Mouse (Mus musculus) lung, adult 2 months (tissue): Measurements from ENCODE around the gene Lrrc3c. TPM values are rescaled to one million over a fixed set of nuclear protein-coding genes. Genes with fewer than 3 reads are reported as not detected.

ENCODE experiments used
- DNase-seq: peaks from one replicate; pipeline ENCODE4 v3.0.0; 2022
- H3K4me1 ChIP-seq: fragments of 200-500 bp; 2 replicates; pipeline ENCODE4 v1.6.1; 2011; ENCODE audit warnings: low read length; ENCODE audit not compliant: control insufficient read depth, insufficient read depth
- H3K4me3 ChIP-seq: fragments of 200-500 bp; replicated peaks from 2 replicates; pipeline ENCODE3; 2011; ENCODE audit warnings: low read depth, mild to moderate bottlenecking, control low read depth, low read length; ENCODE audit errors: extremely low read depth
- CTCF ChIP-seq: fragments of 200-500 bp; IDR thresholded peaks from 2 replicates; pipeline ENCODE4 v1.5.1; 2011; ENCODE audit warnings: mild to moderate bottlenecking, low read length, control low read depth; ENCODE audit not compliant: insufficient read depth
- POLR2A ChIP-seq: fragments of 200-500 bp; IDR thresholded peaks from 2 replicates; pipeline ENCODE4 v1.6.1; 2011; ENCODE audit warnings: low read depth, mild to moderate bottlenecking, control low read depth, low read length, borderline replicate concordance; ENCODE audit errors: extremely low read depth
- WGBS: fragments of 180-500 bp; shearing (Covaris S2); methylation state at CpG from one replicate; pipeline ENCODE4 v1.1.7; 2018; 5-methylcytosine and 5-hydroxymethylcytosine counted together
- polyA plus RNA-seq: library from polyadenylated mRNA; depleted of rRNA; stranded (reverse); fragments of >200 nt; gene quantifications from 2 replicates; pipeline ENCODE4 v1.2.3, GENCODE M21; 2012; rRNA removed

Lrrc3c gene
- polyA plus RNA-seq, result not detected in 2 replicates

GRCm38 (mm10) chr11:98597991-98598390 is at the start of gene Lrrc3c:
Lrrc3c (plus strand) TSS chr11:98598291.
- Histone ChIP-seq H3K4me1 (no peaks in the 10 kb centered on the region), H3K4me3 (no peak within 1 kb of the TSS)
- 72% methylated on average over 8 of the region's 8 CpGs for WGBS
- TF ChIP-seq CTCF (no peak), POLR2A (no peak)
- DNase-seq, result no peak

- TF ChIP-seq POLR2A (no peak), CTCF (no peak)
- Histone ChIP-seq H3K4me1 (peaks cover 3% of the 10 kb centered on the region; the same call in 1 of the 2 replicates), H3K4me3 (no peak overlapping the region)
- no peak for DNase-seq
- WGBS, result 61% methylated on average over 4 of the region's 4 CpGs
These were observed 48.7 kb upstream of the Lrrc3c start for GRCm38 (mm10) chr11:98549363-98549762.

- DNase-seq, result no peak
- TF ChIP-seq POLR2A, result no peak; the same call in 1 of the 2 replicates
- TF ChIP-seq CTCF, result no peak
- Histone ChIP-seq H3K4me1 (peaks cover 3% of the 10 kb centered on the region; the same call in 1 of the 2 replicates), H3K4me3 (peak overlapping the region; percentile 79)
- 14% methylated on average over 20 of the region's 20 CpGs for WGBS
These were observed 47.6 kb upstream of the Lrrc3c start for GRCm38 (mm10) chr11:98550311-98550974.

GRCm38 (mm10) chr11:98550975-98551828 is 46.9 kb upstream of the Lrrc3c start, which contains the start of gene Zpbp2:
Zpbp2 (plus strand) TSS chr11:98551097.
- under 1% methylated on average over 51 of the region's 51 CpGs for WGBS
- TF ChIP-seq POLR2A, result peak; percentile 9; the same call in 1 of the 2 replicates
- no peak for TF ChIP-seq CTCF
- Histone ChIP-seq H3K4me1 (peaks cover 3% of the 10 kb centered on the region; the same call in 1 of the 2 replicates), H3K4me3 (peak within 1 kb of the TSS; percentile 79)
- DNase-seq, result peak; percentile 88

- no peak overlapping the region for H3K4me3 ChIP-seq
- TF ChIP-seq CTCF, result no peak
- TF ChIP-seq POLR2A, result no peak
- DNase-seq, result no peak
- H3K4me1 ChIP-seq, result peaks cover 3% of the 10 kb centered on the region; the same call in 1 of the 2 replicates
- WGBS, result 90% methylated on average over 4 of the region's 4 CpGs
These were observed 44.1 kb upstream of the Lrrc3c start for GRCm38 (mm10) chr11:98553966-98554365.

GRCm38 (mm10) chr11:98555124-98555700 is 42.9 kb upstream of the Lrrc3c start:
- WGBS, result 63% methylated on average over 12 of the region's 12 CpGs
- DNase-seq, result no peak
- Histone ChIP-seq H3K4me3 (no peak overlapping the region), H3K4me1 (peaks cover 3% of the 10 kb centered on the region; the same call in 1 of the 2 replicates)
- no peak for TF ChIP-seq CTCF
- no peak for TF ChIP-seq POLR2A

- no peak for DNase-seq
- no peak for TF ChIP-seq CTCF
- TF ChIP-seq POLR2A, result no peak
- H3K4me3 ChIP-seq, result no peak overlapping the region
- WGBS, result 30% methylated on average over 7 of the region's 7 CpGs
- H3K4me1 ChIP-seq, result no peaks in the 10 kb centered on the region
These were observed 37.1 kb upstream of the Lrrc3c start for GRCm38 (mm10) chr11:98560942-98561341.

GRCm38 (mm10) chr11:98563025-98563424 is 35.1 kb upstream of the Lrrc3c start:
- DNase-seq, result no peak
- TF ChIP-seq CTCF, result no peak
- no peak for TF ChIP-seq POLR2A
- Histone ChIP-seq H3K4me1 (no peaks in the 10 kb centered on the region), H3K4me3 (no peak overlapping the region)
- 84% methylated on average over 3 of the region's 3 CpGs for WGBS

GRCm38 (mm10) chr11:98563921-98564414 is 34.1 kb upstream of the Lrrc3c start:
- no peak for DNase-seq
- H3K4me3 ChIP-seq, result no peak overlapping the region
- H3K4me1 ChIP-seq, result no peaks in the 10 kb centered on the region
- TF ChIP-seq CTCF, result no peak
- no peak for TF ChIP-seq POLR2A
- 44% methylated on average over 13 of the region's 13 CpGs for WGBS

GRCm38 (mm10) chr11:98568326-98568725 is 29.8 kb upstream of the Lrrc3c start:
- no peaks in the 10 kb centered on the region for H3K4me1 ChIP-seq
- no peak overlapping the region for H3K4me3 ChIP-seq
- DNase-seq, result no peak
- WGBS, result 80% methylated on average over 8 of the region's 8 CpGs
- TF ChIP-seq POLR2A (no peak), CTCF (0 out of 2 replicates have a peak, but pooled peaks have one; percentile 13)
